Mouse (Mus musculus): Measurements from ENCODE around the gene Gm11011. TPM values are rescaled to one million over a fixed set of nuclear protein-coding genes. Genes with fewer than 3 reads are reported as not detected.

The Gm11011 gene
- total and polyA plus RNA-seq, 3 experiments, result not detected

DNA sequence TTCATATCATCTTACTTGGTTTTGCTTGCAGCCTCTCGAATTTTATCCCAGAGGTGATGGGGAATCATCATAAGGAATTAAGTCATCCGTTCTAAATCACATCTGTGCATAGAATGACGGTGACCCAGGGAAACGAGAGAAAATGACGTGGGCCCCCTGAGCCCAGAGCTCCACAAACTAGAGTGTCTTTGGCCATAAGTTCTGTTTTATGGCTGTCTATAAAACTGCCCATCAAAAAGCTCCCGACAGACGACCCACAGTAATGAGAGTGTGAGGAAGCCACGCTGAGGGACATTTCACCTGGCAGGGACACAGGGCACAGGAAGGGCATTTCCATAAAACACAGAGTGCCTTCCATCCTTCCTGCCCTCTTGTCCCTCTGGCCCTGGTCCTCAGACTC lies 23.3 kb upstream of the Gm11011 start:
- TF ChIP-seq CTCF (IDR thresholded peaks at IDR 0.05) (no peak), EP300 (IDR thresholded peaks at IDR 0.05; ENCODE audit: insufficient read depth, low read depth, low read length) (no peak), POLR2A (IDR thresholded peaks at IDR 0.05; ENCODE audit: insufficient read depth, low read depth, low read length) (no peak)
- no peak overlapping the region for H3K9ac ChIP-seq (ENCODE audit: low read depth, low read length)
- H3K4me3 ChIP-seq, result no peak overlapping the region
- no peak for DNase-seq
- H3K4me1 ChIP-seq (ENCODE audit: control insufficient read depth, insufficient read depth, low read length), result no peaks in the 10 kb centered on the region
- H3K27ac ChIP-seq, result no peak overlapping the region
- WGBS, result 86% methylated on average over 8 of the region's 8 CpGs
- H3K27me3 ChIP-seq (ENCODE audit: control insufficient read depth, insufficient read depth, low read length), result no peaks in the 10 kb centered on the region
- H3K36me3 ChIP-seq (ENCODE audit: control insufficient read depth, insufficient read depth, low read length), result no peaks in the 10 kb centered on the region
- intact Hi-C loops (cut with DNase I), result no loop called here
- no peaks in the 10 kb centered on the region for H3K79me2 ChIP-seq (replicated peaks; ENCODE audit: control insufficient read depth, insufficient read depth, low read length)

GRCm38 (mm10) chr2:169609956-169610355 lies 22.4 kb upstream of the Gm11011 start:
- no peaks in the 10 kb centered on the region for H3K4me1 ChIP-seq (ENCODE audit: control insufficient read depth, insufficient read depth, low read length)
- intact Hi-C loops (cut with DNase I), result no loop called here
- no peak overlapping the region for H3K9ac ChIP-seq (ENCODE audit: low read depth, low read length)
- no peaks in the 10 kb centered on the region for H3K27me3 ChIP-seq (ENCODE audit: control insufficient read depth, insufficient read depth, low read length)
- no peaks in the 10 kb centered on the region for H3K79me2 ChIP-seq (replicated peaks; ENCODE audit: control insufficient read depth, insufficient read depth, low read length)
- DNase-seq, result no peak
- 34% methylated on average over 13 of the region's 13 CpGs for WGBS
- no peak overlapping the region for H3K4me3 ChIP-seq
- H3K27ac ChIP-seq, result no peak overlapping the region
- no peaks in the 10 kb centered on the region for H3K36me3 ChIP-seq (ENCODE audit: control insufficient read depth, insufficient read depth, low read length)
- no peak for TF ChIP-seq CTCF (IDR thresholded peaks at IDR 0.05)
- TF ChIP-seq EP300 (IDR thresholded peaks at IDR 0.05; ENCODE audit: insufficient read depth, low read depth, low read length), result no peak
- TF ChIP-seq POLR2A (IDR thresholded peaks at IDR 0.05; ENCODE audit: insufficient read depth, low read depth, low read length), result no peak

- 20% methylated on average over 2 of the region's 2 CpGs for WGBS
- H3K27ac ChIP-seq, result no peak overlapping the region
- H3K79me2 ChIP-seq (replicated peaks; ENCODE audit: control insufficient read depth, insufficient read depth, low read length), result no peaks in the 10 kb centered on the region
- TF ChIP-seq POLR2A (IDR thresholded peaks at IDR 0.05; ENCODE audit: insufficient read depth, low read depth, low read length) (no peak), CTCF (IDR thresholded peaks at IDR 0.05) (no peak), EP300 (IDR thresholded peaks at IDR 0.05; ENCODE audit: insufficient read depth, low read depth, low read length) (no peak)
- H3K4me1 ChIP-seq (ENCODE audit: control insufficient read depth, insufficient read depth, low read length), result no peaks in the 10 kb centered on the region
- no peaks in the 10 kb centered on the region for H3K27me3 ChIP-seq (ENCODE audit: control insufficient read depth, insufficient read depth, low read length)
- no peak overlapping the region for H3K9ac ChIP-seq (ENCODE audit: low read depth, low read length)
- no peak overlapping the region for H3K4me3 ChIP-seq
- H3K36me3 ChIP-seq (ENCODE audit: control insufficient read depth, insufficient read depth, low read length), result no peaks in the 10 kb centered on the region
- intact Hi-C loops (cut with DNase I), result no loop called here
- no peak for DNase-seq
Observed at GRCm38 (mm10) chr2:169607787-169608186, 20.2 kb upstream of the Gm11011 start.

- TF ChIP-seq POLR2A (IDR thresholded peaks at IDR 0.05; ENCODE audit: insufficient read depth, low read depth, low read length), result no peak
- H3K36me3 ChIP-seq (ENCODE audit: control insufficient read depth, insufficient read depth, low read length), result no peaks in the 10 kb centered on the region
- intact Hi-C loops (cut with DNase I), result no loop called here
- no peak overlapping the region for H3K27ac ChIP-seq
- DNase-seq, result no peak
- no peak overlapping the region for H3K4me3 ChIP-seq
- no peaks in the 10 kb centered on the region for H3K4me1 ChIP-seq (ENCODE audit: control insufficient read depth, insufficient read depth, low read length)
- 75% methylated on average over 13 of the region's 13 CpGs for WGBS
- H3K79me2 ChIP-seq (replicated peaks; ENCODE audit: control insufficient read depth, insufficient read depth, low read length), result no peaks in the 10 kb centered on the region
- H3K9ac ChIP-seq (ENCODE audit: low read depth, low read length), result no peak overlapping the region
- H3K27me3 ChIP-seq (ENCODE audit: control insufficient read depth, insufficient read depth, low read length), result no peaks in the 10 kb centered on the region
Observed at GRCm38 (mm10) chr2:169606901-169607678, 19.5 kb upstream of the Gm11011 start.

DNA sequence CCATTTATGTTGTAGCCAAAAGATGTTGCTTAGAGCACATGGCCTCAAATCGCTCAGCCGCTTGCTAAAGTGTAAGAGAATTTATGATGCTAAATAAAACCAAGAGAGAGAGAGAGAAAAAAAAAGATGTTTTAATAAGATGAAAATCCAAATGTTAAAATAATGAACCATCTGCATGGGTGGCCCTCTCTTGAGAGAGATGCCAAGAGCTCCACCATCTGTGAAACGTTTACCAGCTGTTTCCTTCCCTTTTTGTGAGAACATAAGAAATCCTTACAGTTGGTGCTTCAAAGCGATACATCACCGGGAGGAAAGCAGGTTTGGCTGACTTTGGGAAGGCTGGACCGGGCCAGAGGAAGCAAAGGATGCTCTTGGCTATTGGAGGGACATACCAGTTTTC lies 12.6 kb upstream of the Gm11011 start:
- Histone ChIP-seq H3K36me3 (ENCODE audit: control insufficient read depth, insufficient read depth, low read length) (no peaks in the 10 kb centered on the region), H3K27me3 (ENCODE audit: control insufficient read depth, insufficient read depth, low read length) (no peaks in the 10 kb centered on the region), H3K79me2 (replicated peaks; ENCODE audit: control insufficient read depth, insufficient read depth, low read length) (no peaks in the 10 kb centered on the region), H3K27ac (no peak overlapping the region), H3K4me1 (ENCODE audit: control insufficient read depth, insufficient read depth, low read length) (no peaks in the 10 kb centered on the region), H3K9ac (ENCODE audit: low read depth, low read length) (no peak overlapping the region), H3K4me3 (no peak overlapping the region)
- intact Hi-C loops (cut with DNase I), result no loop called here
- WGBS, result 63% methylated on average over 6 of the region's 6 CpGs
- no peak for DNase-seq
- TF ChIP-seq POLR2A (IDR thresholded peaks at IDR 0.05; ENCODE audit: insufficient read depth, low read depth, low read length), result no peak
- TF ChIP-seq EP300 (IDR thresholded peaks at IDR 0.05; ENCODE audit: insufficient read depth, low read depth, low read length), result no peak
- no peak for TF ChIP-seq CTCF (IDR thresholded peaks at IDR 0.05)

GRCm38 (mm10) chr2:169599591-169599990 lies 12.0 kb upstream of the Gm11011 start:
- intact Hi-C loops (cut with DNase I), result no loop called here
- WGBS, result 84% methylated on average over 4 of the region's 4 CpGs
- Histone ChIP-seq H3K27ac (no peak overlapping the region), H3K4me3 (no peak overlapping the region), H3K9ac (ENCODE audit: low read depth, low read length) (no peak overlapping the region), H3K79me2 (replicated peaks; ENCODE audit: control insufficient read depth, insufficient read depth, low read length) (no peaks in the 10 kb centered on the region), H3K4me1 (ENCODE audit: control insufficient read depth, insufficient read depth, low read length) (no peaks in the 10 kb centered on the region), H3K36me3 (ENCODE audit: control insufficient read depth, insufficient read depth, low read length) (no peaks in the 10 kb centered on the region), H3K27me3 (ENCODE audit: control insufficient read depth, insufficient read depth, low read length) (no peaks in the 10 kb centered on the region)
- no peak for TF ChIP-seq EP300 (IDR thresholded peaks at IDR 0.05; ENCODE audit: insufficient read depth, low read depth, low read length)
- no peak for TF ChIP-seq CTCF (IDR thresholded peaks at IDR 0.05)
- no peak for TF ChIP-seq POLR2A (IDR thresholded peaks at IDR 0.05; ENCODE audit: insufficient read depth, low read depth, low read length)
- no peak for DNase-seq

All from heart, adult 2 months (tissue).